Mouse (Mus musculus): ENCODE measurements at regions not wholly inside any gene's neighbourhood (a gene's known extent, or its start where the extent isn't known, plus 50 kb on each side); places are given as distances from the start of the nearest gene placed in this dataset.

- no peak for DNase-seq (ENCODE audit: low spot score)
These were observed 173.3 kb upstream of the Jarid2 start for GRCm38 (mm10) chr13:44555979-44556378.

- no peak for DNase-seq (ENCODE audit: low spot score)
These were observed 171.2 kb upstream of the Jarid2 start for GRCm38 (mm10) chr13:44558051-44558450.

GRCm38 (mm10) chr13:44558491-44559177, 170.6 kb upstream of the Jarid2 start:
- DNase-seq (ENCODE audit: low spot score): no peak

- DNase-seq (ENCODE audit: low spot score): no peak
These were observed 170.1 kb upstream of the Jarid2 start for GRCm38 (mm10) chr13:44559178-44559565.

- DNase-seq (ENCODE audit: low spot score): no peak
These were observed 169.6 kb upstream of the Jarid2 start for GRCm38 (mm10) chr13:44559706-44560105.

- DNase-seq (ENCODE audit: low spot score): peak; percentile 38
These were observed 164.6 kb upstream of the Jarid2 start for GRCm38 (mm10) chr13:44564705-44565104.

GRCm38 (mm10) chr13:44567696-44568095, 161.6 kb upstream of the Jarid2 start:
- DNase-seq (ENCODE audit: low spot score): no peak

GRCm38 (mm10) chr13:44569241-44569778, 160.0 kb upstream of the Jarid2 start:
- DNase-seq (ENCODE audit: low spot score): no peak

- DNase-seq (ENCODE audit: low spot score): peak; percentile 25
These were observed 155.8 kb upstream of the Jarid2 start for GRCm38 (mm10) chr13:44573463-44573862.

- DNase-seq (ENCODE audit: low spot score): no peak
These were observed 150.1 kb upstream of the Jarid2 start for GRCm38 (mm10) chr13:44579215-44579614.

- no peak for DNase-seq (ENCODE audit: low spot score)
These were observed 149.0 kb upstream of the Jarid2 start for GRCm38 (mm10) chr13:44580156-44580736.

- no peak for DNase-seq (ENCODE audit: low spot score)
These were observed 148.5 kb upstream of the Jarid2 start for GRCm38 (mm10) chr13:44580767-44581166.

- peak; percentile 44 for DNase-seq (ENCODE audit: low spot score)
These were observed 147.1 kb upstream of the Jarid2 start for GRCm38 (mm10) chr13:44581947-44582766.

- DNase-seq (ENCODE audit: low spot score): peak; percentile 66
These were observed 146.5 kb upstream of the Jarid2 start for GRCm38 (mm10) chr13:44582767-44583085.

GRCm38 (mm10) chr13:44583614-44584013, 145.7 kb upstream of the Jarid2 start:
- DNase-seq (ENCODE audit: low spot score): no peak

- DNase-seq (ENCODE audit: low spot score): no peak
These were observed 145.1 kb upstream of the Jarid2 start for GRCm38 (mm10) chr13:44584151-44584550.

- DNase-seq (ENCODE audit: low spot score): no peak
These were observed 144.7 kb upstream of the Jarid2 start for GRCm38 (mm10) chr13:44584551-44584950.

GRCm38 (mm10) chr13:44587846-44588245, 141.4 kb upstream of the Jarid2 start:
- DNase-seq (ENCODE audit: low spot score): no peak

GRCm38 (mm10) chr13:44594645-44595044, 134.6 kb upstream of the Jarid2 start:
- DNase-seq (ENCODE audit: low spot score): no peak

- no peak for DNase-seq (ENCODE audit: low spot score)
These were observed 131.6 kb upstream of the Jarid2 start for GRCm38 (mm10) chr13:44597666-44598065.

- DNase-seq (ENCODE audit: low spot score): no peak
These were observed 128.2 kb upstream of the Jarid2 start for GRCm38 (mm10) chr13:44601024-44601423.

GRCm38 (mm10) chr13:44602658-44603057, 126.6 kb upstream of the Jarid2 start:
- DNase-seq (ENCODE audit: low spot score): no peak

Measured in embryo, embryonic 10 days (tissue).